Mouse (Mus musculus) ES-E14 (cell line): ENCODE results near the gene Tmem159.

Experiments used
- CHD2 ChIP-seq: IDR thresholded peaks from 2 replicates; pipeline ENCODE4 v1.6.1; 2014; ENCODE audit warnings: mild to moderate bottlenecking, low read depth, low read length, inconsistent platforms
- HCFC1 ChIP-seq: IDR thresholded peaks from 2 replicates; pipeline ENCODE4 v1.6.1; 2012; ENCODE audit warnings: low read length, inconsistent platforms, borderline replicate concordance; ENCODE audit not compliant: insufficient read depth
- MAFK ChIP-seq: IDR thresholded peaks from 2 replicates; pipeline ENCODE4 v1.6.1; 2014; ENCODE audit warnings: mild to moderate bottlenecking, low read depth, low read length, inconsistent platforms; ENCODE audit not compliant: insufficient read depth
- ZNF384 ChIP-seq: IDR thresholded peaks from 2 replicates; pipeline ENCODE4 v1.6.1; 2012; ENCODE audit warnings: low read depth, low read length, inconsistent platforms

GRCm38 (mm10) chr7:120098403-120098802, 3.8 kb upstream of the Tmem159 start:
- TF ChIP-seq ZNF384 (peak; percentile 68; the same call in 1 of the 2 replicates), CHD2 (no peak), HCFC1 (no peak), MAFK (no peak)
